Mouse (Mus musculus): Measurements from ENCODE around the gene Dennd6a.

GRCm38 (mm10) chr14:26540577-26540976, 33.1 kb upstream of the Dennd6a start:
- TF ChIP-seq CHD2 (IDR thresholded peaks at IDR 0.05; ENCODE audit: low read depth, low read length) = no peak
- no peak for TF ChIP-seq ZNF384 (IDR thresholded peaks at IDR 0.05; ENCODE audit: low read depth, low read length)
- TF ChIP-seq MAFK (IDR thresholded peaks at IDR 0.05; ENCODE audit: insufficient read depth, low read depth, low read length) = no peak
- no peak for TF ChIP-seq HCFC1 (IDR thresholded peaks at IDR 0.05; ENCODE audit: borderline replicate concordance, insufficient read depth, low read length)

All from ES-E14 (cell line).